8 mouse cellular contexts compared by ENCODE assay signal in the genomic region with DNA sequence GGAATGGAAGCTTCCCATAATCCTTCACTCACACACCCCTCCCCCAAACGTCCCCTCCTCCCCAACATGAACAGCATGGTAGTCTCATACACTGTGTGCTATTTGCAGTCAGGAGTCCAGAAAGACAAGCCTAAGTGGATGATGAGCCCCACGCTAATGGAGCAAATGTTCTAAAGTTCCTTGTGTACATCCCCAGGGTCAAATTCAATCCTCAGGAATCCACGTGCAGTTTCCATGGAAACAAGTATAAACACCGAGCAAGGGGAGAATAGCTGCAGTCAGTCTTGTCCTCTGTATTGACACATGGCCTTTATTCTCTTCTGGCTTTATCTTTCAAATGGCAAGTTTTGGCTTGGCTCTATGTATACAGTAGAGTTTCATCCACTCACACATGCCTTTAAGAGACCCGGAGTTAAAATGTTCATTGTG.
DNase-seq lines count a peak whose midpoint lies in the region; ATAC-seq and TF ChIP-seq lines count a peak whose summit lies in the region.

No protein-coding gene starts in this region.

- 25% methylated on average over 5 of the region's 5 CpGs for WGBS in heart, postnatal 0 days
- WGBS in hindbrain, embryonic 13.5 days: 11% methylated on average over 5 of the region's 5 CpGs

- no peak for TF ChIP-seq EP300 in heart, postnatal 0 days (IDR thresholded peaks at IDR 0.05; ENCODE audit: low read depth)

- no peak overlapping the region for H3K4me3 ChIP-seq in heart, postnatal 0 days (ENCODE audit: low read depth, low read length)
- peak overlapping the region; percentile 30 for H3K4me3 ChIP-seq in hindbrain, embryonic 13.5 days

- H3K4me1 ChIP-seq in heart, postnatal 0 days (ENCODE audit: control insufficient read depth, insufficient read depth): no peaks in the 10 kb centered on the region
- peaks cover 15% of the 10 kb centered on the region for H3K4me1 ChIP-seq in hindbrain, embryonic 13.5 days (replicated peaks)

- H3K9ac ChIP-seq in heart, postnatal 0 days (replicated peaks; ENCODE audit: low read depth, low read length): no peak overlapping the region
- H3K9ac ChIP-seq in hindbrain, embryonic 13.5 days: no peak overlapping the region

- DNase-seq in heart, postnatal 0 days (ENCODE audit: low spot score): peak; percentile 10
- no peak for DNase-seq in heart, postnatal 10 days
- DNase-seq in embryo, embryonic 11.5 days (ENCODE audit: low read depth, low spot score): peak; percentile 46
- peak; percentile 53 for DNase-seq in neural tube, embryonic 10.5 days (ENCODE audit: extremely low spot score, low spot score)
- no peak for DNase-seq in kidney, postnatal 4 days
- no peak for DNase-seq in thymus, postnatal 10 days (ENCODE audit: low spot score in 2 of 2)
- no peak for DNase-seq in lung, postnatal 25 days (ENCODE audit: low spot score)

- no peaks in the 10 kb centered on the region for H3K27me3 ChIP-seq in heart, postnatal 0 days (ENCODE audit: control insufficient read depth, insufficient read depth, low read length)
- peaks cover 19% of the 10 kb centered on the region for H3K27me3 ChIP-seq in hindbrain, embryonic 13.5 days

- no peaks in the 10 kb centered on the region for H3K36me3 ChIP-seq in heart, postnatal 0 days (replicated peaks; ENCODE audit: control insufficient read depth, insufficient read depth, low read length)
- H3K36me3 ChIP-seq in hindbrain, embryonic 13.5 days: no peaks in the 10 kb centered on the region

- no peak overlapping the region for H3K4me2 ChIP-seq in heart, postnatal 0 days (ENCODE audit: low read depth, low read length)
- H3K4me2 ChIP-seq in hindbrain, embryonic 13.5 days: peak overlapping the region; percentile 46

- intact Hi-C loops in heart, postnatal 10 days (cut with DNase I): no loop called here

- no peak; the same call in 1 of the 2 replicates for ATAC-seq in heart, postnatal 0 days (ENCODE audit: insufficient read depth, low read depth)
- ATAC-seq in hindbrain, embryonic 13.5 days (ENCODE audit: low FRiP score): peak; percentile 89

- no peaks in the 10 kb centered on the region for H3K9me3 ChIP-seq in heart, postnatal 0 days (replicated peaks; ENCODE audit: control insufficient read depth, low read length)
- no peaks in the 10 kb centered on the region for H3K9me3 ChIP-seq in hindbrain, embryonic 13.5 days

- no peak for TF ChIP-seq CTCF in heart, postnatal 0 days (IDR thresholded peaks at IDR 0.05; ENCODE audit: low read depth)

- no peak overlapping the region for H3K27ac ChIP-seq in heart, postnatal 0 days (ENCODE audit: low read depth)
- H3K27ac ChIP-seq in hindbrain, embryonic 13.5 days: no peak overlapping the region

Comparison
In these comparisons a context has a peak if more than half of its experiments do, and no peak if none do; other contexts are left out.
1. DNase-seq: peak in heart, postnatal 0 days (single experiment), embryo, embryonic 11.5 days (single experiment) and neural tube, embryonic 10.5 days (single experiment); none in heart, postnatal 10 days (0 of 2), kidney, postnatal 4 days (0 of 2), thymus, postnatal 10 days (0 of 2) and lung, postnatal 25 days (single experiment).